Mouse (Mus musculus): Measurements from ENCODE around the gene Ldlrap1.

Gene Ldlrap1

GRCm38 (mm10) chr4:134733371-134733770, 34.5 kb downstream of the Ldlrap1 start:
- in situ Hi-C loops (cut with MboI; ENCODE audit: low pct_unique_long_range_greater_than_20kb in 1 of 2, low sequenced_read_pairs in 2 of 2, unreplicated experiment in 1 of 2), result no loop called here

GRCm38 (mm10) chr4:134730106-134730505, 37.7 kb downstream of the Ldlrap1 start:
- in situ Hi-C loops (cut with MboI; ENCODE audit: low pct_unique_long_range_greater_than_20kb in 1 of 2, low sequenced_read_pairs in 2 of 2, unreplicated experiment in 1 of 2), result no loop called here

- in situ Hi-C loops (cut with MboI; ENCODE audit: low pct_unique_long_range_greater_than_20kb in 1 of 2, low sequenced_read_pairs in 2 of 2, unreplicated experiment in 1 of 2), result no loop called here
These were observed 42.0 kb downstream of the Ldlrap1 start for GRCm38 (mm10) chr4:134725735-134726345.

GRCm38 (mm10) chr4:134724974-134725373, 42.9 kb downstream of the Ldlrap1 start:
- in situ Hi-C loops (cut with MboI; ENCODE audit: low pct_unique_long_range_greater_than_20kb in 1 of 2, low sequenced_read_pairs in 2 of 2, unreplicated experiment in 1 of 2), result no loop called here

- in situ Hi-C loops (cut with MboI; ENCODE audit: low pct_unique_long_range_greater_than_20kb in 1 of 2, low sequenced_read_pairs in 2 of 2, unreplicated experiment in 1 of 2), result no loop called here
These were observed 44.6 kb downstream of the Ldlrap1 start for GRCm38 (mm10) chr4:134723251-134723650.

- in situ Hi-C loops (cut with MboI; ENCODE audit: low pct_unique_long_range_greater_than_20kb in 1 of 2, low sequenced_read_pairs in 2 of 2, unreplicated experiment in 1 of 2), result no loop called here
These were observed 46.7 kb downstream of the Ldlrap1 start for GRCm38 (mm10) chr4:134721076-134721475.

GRCm38 (mm10) chr4:134720371-134720770, 47.5 kb downstream of the Ldlrap1 start:
- in situ Hi-C loops (cut with MboI; ENCODE audit: low pct_unique_long_range_greater_than_20kb in 1 of 2, low sequenced_read_pairs in 2 of 2, unreplicated experiment in 1 of 2), result no loop called here

- in situ Hi-C loops (cut with MboI; ENCODE audit: low pct_unique_long_range_greater_than_20kb in 1 of 2, low sequenced_read_pairs in 2 of 2, unreplicated experiment in 1 of 2), result no loop called here
These were observed 48.3 kb downstream of the Ldlrap1 start for GRCm38 (mm10) chr4:134719489-134719888.

GRCm38 (mm10) chr4:134713937-134714336, 53.9 kb downstream of the Ldlrap1 start:
- in situ Hi-C loops (cut with MboI; ENCODE audit: low pct_unique_long_range_greater_than_20kb in 1 of 2, low sequenced_read_pairs in 2 of 2, unreplicated experiment in 1 of 2), result no loop called here

GRCm38 (mm10) chr4:134705311-134705710, 62.5 kb downstream of the Ldlrap1 start:
- in situ Hi-C loops (cut with MboI; ENCODE audit: low pct_unique_long_range_greater_than_20kb in 1 of 2, low sequenced_read_pairs in 2 of 2, unreplicated experiment in 1 of 2), result no loop called here

GRCm38 (mm10) chr4:134704590-134704989, 63.2 kb downstream of the Ldlrap1 start:
- in situ Hi-C loops (cut with MboI; ENCODE audit: low pct_unique_long_range_greater_than_20kb in 1 of 2, low sequenced_read_pairs in 2 of 2, unreplicated experiment in 1 of 2), result no loop called here

- in situ Hi-C loops (cut with MboI; ENCODE audit: low pct_unique_long_range_greater_than_20kb in 1 of 2, low sequenced_read_pairs in 2 of 2, unreplicated experiment in 1 of 2), result no loop called here
These were observed 63.8 kb downstream of the Ldlrap1 start, which contains the start of gene Man1c1 for GRCm38 (mm10) chr4:134703835-134704546. Gene Man1c1 (minus strand): TSS chr4:134704290.

- in situ Hi-C loops (cut with MboI; ENCODE audit: low pct_unique_long_range_greater_than_20kb in 1 of 2, low sequenced_read_pairs in 2 of 2, unreplicated experiment in 1 of 2), result no loop called here
These were observed 64.6 kb downstream of the Ldlrap1 start for GRCm38 (mm10) chr4:134702981-134703834.

- in situ Hi-C loops (cut with MboI; ENCODE audit: low pct_unique_long_range_greater_than_20kb in 1 of 2, low sequenced_read_pairs in 2 of 2, unreplicated experiment in 1 of 2), result no loop called here
These were observed 65.9 kb downstream of the Ldlrap1 start for GRCm38 (mm10) chr4:134701934-134702333.

- in situ Hi-C loops (cut with MboI; ENCODE audit: low pct_unique_long_range_greater_than_20kb in 1 of 2, low sequenced_read_pairs in 2 of 2, unreplicated experiment in 1 of 2), result no loop called here
These were observed 66.9 kb downstream of the Ldlrap1 start for GRCm38 (mm10) chr4:134700911-134701310.

- in situ Hi-C loops (cut with MboI; ENCODE audit: low pct_unique_long_range_greater_than_20kb in 1 of 2, low sequenced_read_pairs in 2 of 2, unreplicated experiment in 1 of 2), result no loop called here
These were observed 74.5 kb downstream of the Ldlrap1 start for GRCm38 (mm10) chr4:134693202-134693940.

GRCm38 (mm10) chr4:134692388-134692787, 75.4 kb downstream of the Ldlrap1 start:
- in situ Hi-C loops (cut with MboI; ENCODE audit: low pct_unique_long_range_greater_than_20kb in 1 of 2, low sequenced_read_pairs in 2 of 2, unreplicated experiment in 1 of 2), result no loop called here

Data from mouse embryonic stem cell (cell line).